Mouse (Mus musculus) heart, postnatal 4 days (tissue): ENCODE results near the gene Pou2f1. TPM values are rescaled to one million over a fixed set of nuclear protein-coding genes. Genes with fewer than 3 reads are reported as not detected.

ENCODE experiments used
- DNase-seq: peaks from one replicate; pipeline ENCODE4 v3.0.0; 2021
- total RNA-seq, 2 experiments: library from RNA; stranded (reverse); gene quantifications; 2 replicates each; pipeline ENCODE4 v1.2.3; 2021

Gene Pou2f1
- total RNA-seq, 2 experiments from 2014 or later = 15.0 to 18.4 TPM

DNA sequence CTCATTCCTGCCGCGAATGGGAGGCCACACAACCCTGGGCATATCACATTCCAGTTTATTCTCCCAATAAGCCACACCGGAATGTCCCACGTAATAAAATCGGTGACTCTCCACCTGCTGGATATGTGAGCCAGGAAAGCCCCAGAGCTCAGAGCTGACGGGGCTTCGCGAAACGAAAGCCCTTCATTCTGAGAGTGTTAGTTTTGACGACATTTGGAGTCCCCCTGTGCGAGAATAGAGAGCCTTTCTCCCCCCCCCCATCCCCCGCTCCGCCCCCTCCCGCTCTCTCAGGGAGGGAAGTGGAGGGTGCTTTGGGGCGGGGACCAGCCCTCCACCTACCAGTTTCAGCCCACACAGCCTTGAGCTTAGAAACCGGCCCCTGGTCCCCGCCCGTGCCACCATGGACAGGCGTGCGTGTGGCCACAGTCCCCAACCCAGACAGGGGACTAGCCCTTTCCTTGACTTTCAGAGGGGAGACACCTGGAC lies 158.0 kb downstream of the Pou2f1 start:
- DNase-seq = peak; percentile 20

DNA sequence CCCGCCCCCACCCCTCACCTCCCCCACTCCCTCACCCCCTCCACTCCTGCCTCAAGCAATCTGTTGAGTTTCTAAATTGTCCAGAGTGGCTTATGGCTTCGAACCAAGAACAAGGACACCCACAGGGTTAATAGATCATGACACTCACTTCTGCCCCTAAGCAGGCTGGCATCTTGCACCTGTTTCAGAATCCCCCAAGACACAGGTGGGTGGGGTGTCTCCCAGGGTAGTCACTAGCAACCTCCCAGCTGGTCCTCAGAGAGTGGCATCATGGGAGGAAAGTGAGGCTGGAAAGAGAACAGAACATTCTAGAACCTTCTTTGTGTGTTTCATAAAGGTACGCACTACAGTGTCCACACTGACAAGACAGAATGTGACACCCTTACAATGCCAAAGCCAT lies 158.9 kb downstream of the Pou2f1 start:
- DNase-seq = no peak

DNA sequence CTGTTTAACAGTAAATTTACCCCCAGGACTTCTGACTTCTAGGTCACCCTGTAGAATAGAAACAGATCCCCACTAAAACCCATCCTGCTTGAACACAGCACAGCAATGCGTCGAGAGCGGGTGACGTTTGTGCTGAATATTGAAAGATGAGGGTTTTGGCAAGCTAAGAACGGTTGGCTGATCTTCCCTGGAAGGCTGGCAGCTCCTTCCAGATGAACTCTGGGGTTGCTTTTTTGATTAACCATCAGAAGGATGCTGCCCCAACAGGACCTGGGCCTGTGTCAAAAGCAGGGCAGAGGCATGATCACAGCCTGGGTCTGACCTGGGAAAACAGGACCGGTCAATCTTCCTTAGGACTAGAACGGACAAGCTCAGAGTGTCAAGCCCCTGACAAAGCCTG lies 160.3 kb downstream of the Pou2f1 start:
- no peak for DNase-seq

DNA sequence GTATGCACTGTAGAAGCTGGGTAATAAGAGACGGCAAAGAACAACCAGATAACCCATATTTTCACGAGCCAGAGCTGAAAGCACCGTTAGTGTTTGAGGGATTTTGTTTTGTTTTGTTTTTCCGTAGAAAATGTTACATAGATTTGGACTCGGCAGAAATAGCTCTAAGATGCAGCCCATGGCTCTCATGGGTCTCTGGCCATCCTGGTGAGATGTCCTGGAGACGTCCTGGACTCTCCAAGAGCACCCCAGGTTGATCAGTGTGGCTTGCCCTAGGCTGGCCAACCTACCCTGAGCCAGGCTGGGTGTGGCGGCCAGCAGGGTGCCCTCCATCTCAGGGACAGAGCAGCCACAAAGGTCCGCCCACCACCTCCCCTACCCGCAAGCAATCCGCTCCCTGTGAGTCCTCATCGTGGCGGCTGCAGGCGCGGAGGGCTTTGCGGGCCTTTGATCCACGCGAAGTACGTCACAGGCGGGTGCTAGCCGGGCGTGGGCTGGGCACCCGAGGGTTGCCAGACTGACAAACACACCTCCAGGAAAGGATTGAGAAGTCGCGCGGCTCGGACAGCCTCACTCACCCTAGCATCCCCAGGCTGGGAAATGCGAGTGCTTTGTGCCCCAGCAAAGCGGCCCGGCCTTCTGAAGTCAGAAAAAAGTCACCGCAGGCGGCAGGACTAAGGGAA lies 161.8 kb downstream of the Pou2f1 start:
- peak; percentile 21 for DNase-seq

DNA sequence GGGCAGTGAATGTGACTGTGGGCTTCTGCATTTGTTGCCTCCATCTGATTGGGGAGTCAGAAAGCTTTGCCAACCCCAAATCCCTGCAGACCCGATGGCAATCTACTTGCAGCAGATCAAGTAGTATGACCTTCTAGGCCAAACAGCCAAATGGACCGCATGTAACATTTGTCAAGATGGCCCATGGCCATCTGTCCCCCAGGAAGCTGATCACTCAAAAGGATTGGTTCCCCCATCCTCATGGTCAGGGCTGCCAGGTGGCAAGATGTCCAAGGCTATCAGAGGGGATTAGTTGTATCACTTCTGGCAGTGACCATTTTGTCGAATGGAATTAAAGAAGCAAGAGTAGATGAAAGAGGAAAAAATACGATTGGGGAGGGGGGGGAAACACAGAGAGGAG lies 163.3 kb downstream of the Pou2f1 start:
- DNase-seq = no peak

DNA sequence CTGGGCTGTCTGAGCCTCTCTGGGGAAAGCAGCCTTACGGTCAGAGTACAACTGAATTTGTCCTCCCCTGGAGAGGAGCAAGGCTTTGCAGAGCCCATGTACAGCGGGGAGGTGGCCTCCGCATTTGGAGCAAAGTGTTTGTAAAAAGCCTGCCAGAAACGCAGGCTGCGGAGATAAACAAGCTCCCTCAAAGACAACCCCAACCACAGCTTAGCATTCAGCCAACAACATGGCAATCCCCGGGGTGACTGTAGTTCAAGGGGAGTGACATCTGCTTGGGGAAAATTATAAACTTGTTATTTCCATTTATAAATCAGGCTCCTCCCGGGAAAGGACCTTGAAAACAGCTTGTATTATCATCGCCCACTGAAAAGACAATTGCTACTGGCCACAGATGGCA lies 164.9 kb downstream of the Pou2f1 start:
- peak; percentile 23 for DNase-seq

DNA sequence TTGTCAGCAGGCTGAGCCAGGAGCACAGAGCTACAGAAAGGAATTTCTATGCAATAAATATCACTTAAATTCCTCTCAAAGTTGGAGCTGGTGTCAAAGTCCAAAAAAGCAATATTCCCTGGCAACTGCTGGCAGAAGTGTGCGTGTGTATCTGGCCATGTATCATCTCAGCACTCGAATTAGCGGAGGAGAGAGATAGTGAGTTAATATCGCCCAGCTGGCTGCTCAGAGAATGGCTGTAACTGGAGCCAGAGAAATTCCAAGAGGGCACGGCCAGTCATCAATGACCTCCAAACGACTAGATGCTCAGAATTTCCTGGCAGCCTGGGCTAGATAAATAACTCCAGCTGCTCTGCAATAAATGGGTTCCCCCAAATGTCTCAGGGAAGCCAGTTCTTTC lies 166.0 kb downstream of the Pou2f1 start:
- peak; percentile 26 for DNase-seq

DNA sequence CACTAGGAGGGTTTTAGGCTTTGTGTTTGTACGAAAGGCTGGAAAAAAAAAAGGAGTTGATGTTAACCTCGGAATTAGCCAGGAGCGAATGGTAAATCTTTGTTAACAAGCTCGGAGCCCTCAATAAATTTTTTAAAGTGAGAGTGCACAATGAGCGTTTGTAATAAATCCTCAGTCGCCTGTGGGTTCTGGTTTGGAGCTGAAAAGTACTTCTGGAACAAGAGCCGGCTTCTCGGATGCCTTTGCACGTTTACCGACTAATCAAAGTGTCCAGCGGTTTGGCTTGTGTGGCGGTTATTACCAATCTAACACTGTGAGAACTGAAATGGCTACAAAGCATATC lies 167.9 kb downstream of the Pou2f1 start:
- DNase-seq = no peak

DNA sequence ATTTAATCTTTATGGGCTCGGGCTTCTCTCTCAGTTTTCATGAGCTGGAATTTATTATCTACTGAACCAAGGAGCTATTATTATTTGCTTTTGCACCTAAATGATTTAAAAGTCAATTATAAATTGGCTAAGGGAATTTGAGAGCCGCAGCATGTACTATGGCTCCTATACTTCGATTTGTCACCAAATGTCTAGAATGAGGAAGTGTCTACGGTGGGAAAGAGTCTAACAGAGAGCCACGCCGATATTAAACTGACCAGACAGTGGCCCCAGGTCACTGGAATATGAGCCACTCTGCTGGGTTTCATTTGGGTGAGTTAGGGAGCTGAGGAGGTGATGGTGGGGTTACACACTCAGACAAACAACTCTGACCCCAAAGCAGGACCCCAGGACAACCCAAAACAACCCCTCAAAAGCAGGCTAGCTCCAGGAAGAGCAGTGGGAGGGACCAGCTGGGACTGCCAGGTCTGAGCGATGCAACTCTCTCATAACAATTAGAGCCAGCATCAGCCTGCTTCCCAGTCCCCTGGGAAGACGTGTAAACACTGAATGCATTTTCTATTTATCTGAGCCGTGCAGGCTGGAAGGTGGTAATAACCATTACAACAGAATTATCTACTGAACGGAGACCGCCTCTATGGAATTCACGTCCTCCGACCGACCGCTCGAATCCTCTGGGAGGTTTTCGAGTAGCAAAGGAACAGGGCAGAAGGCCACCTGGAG lies 168.4 kb downstream of the Pou2f1 start:
- DNase-seq = no peak

DNA sequence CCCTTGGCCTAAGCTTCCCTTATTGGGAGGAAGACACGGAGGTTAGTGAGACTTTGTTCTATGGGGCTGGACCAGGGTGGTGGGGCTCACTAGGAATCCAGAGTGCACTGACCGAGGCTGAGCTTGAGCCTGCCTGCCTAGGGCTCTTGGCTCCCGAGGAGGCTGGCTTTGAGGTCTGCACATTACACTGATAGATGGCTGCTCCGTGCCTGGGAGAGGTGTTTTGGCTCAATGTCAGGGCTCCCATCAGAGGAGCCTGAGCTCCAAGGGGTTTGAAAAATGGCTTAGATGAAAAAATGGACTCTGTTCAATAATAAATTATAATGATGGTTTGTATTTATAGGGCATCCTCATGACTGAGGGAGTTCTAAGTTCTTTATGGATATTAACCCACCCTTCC lies 169.2 kb downstream of the Pou2f1 start:
- no peak for DNase-seq

DNA sequence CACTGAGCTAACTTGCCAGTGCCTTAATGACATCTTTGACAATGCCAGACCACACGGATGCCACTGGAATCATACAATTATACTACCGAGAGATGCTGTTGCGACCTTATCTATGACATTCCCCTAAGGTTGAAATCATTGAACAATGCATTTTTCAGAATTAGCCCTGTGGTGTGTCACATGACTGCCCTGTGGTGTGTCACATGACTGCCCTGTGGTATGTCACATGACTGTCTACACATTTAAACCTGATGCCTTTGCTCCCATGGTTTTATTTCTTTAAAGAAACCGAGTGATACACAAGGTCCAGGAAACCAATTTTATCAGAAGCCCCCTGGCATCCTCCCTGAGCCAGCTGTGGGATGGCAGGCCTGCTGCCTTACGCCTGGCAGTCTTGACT lies 172.6 kb downstream of the Pou2f1 start:
- no peak for DNase-seq

DNA sequence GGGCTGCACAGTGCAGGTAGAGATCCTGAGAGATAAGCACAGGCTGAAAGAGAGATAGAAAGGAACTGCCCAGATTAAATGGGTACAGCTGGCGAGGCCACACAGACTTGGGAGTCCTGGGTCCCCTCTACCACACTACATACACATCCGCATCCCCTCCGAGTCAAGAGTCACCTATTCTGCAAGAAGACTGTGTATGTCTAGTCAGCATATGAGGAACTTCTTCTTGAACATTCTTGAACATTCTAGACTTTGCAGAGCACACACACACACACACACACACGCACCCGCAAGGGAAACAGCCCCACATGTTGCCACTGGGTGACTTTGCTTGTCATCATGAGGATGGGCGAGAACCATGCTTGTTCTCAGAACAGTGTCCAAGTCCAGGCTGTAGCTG lies 173.9 kb downstream of the Pou2f1 start:
- no peak for DNase-seq

DNA sequence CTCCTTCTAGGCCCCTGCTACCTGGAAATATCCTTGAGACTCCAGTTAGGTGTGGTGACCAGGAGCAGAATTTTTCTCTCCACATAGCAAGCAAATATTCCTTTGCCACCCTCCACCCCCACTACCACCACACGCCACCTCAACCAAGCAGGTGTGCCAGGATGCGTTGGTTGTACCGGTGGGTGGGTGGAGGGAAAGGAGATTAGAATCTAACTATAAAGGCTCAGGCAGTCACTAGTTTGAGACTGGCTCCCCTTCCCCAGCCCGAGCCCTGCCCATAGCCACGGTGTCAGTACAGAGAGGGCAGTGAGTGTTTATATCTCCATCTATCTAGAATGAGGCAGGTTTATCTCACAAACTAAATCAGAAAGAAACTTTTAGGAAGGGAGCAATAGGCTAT lies 174.3 kb downstream of the Pou2f1 start:
- no peak for DNase-seq

DNA sequence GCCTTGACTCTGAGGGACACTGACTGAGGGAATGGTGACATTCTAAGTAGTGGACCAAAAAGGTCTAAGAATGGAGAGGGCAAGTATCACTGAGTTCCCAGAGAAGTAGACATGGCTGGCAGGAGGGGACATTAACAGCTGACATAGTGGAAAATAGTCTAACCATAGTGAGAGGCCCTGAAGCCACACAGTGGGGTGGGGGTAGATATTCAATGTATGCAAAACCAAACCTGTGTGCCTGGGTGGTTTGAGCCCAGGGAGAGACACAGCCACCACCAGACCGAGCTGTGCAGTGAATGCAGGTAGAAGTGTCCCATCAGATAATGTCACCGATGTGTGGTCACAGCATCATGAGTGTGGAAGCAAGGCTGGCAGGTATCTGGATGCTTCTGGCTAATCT lies 180.4 kb downstream of the Pou2f1 start:
- no peak for DNase-seq

DNA sequence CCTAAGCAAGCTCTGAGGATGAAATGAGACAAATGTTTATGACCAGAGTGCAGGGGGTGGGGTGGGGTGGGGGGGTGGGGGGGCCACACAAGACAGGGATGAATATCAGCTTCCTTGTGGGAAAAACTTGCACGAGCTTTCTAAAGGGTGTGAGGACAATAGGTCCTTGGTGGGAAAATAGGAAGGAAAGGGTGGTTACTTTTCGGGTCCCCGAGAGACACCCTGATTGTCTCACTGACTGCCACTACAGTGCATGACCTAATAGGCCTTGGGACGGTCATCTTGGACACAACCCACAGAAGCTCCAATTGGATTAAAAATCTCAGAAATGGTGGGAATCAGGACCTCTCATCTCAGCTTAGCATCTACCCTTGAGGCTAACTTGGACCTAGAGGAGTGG lies 183.3 kb downstream of the Pou2f1 start:
- no peak for DNase-seq

DNA sequence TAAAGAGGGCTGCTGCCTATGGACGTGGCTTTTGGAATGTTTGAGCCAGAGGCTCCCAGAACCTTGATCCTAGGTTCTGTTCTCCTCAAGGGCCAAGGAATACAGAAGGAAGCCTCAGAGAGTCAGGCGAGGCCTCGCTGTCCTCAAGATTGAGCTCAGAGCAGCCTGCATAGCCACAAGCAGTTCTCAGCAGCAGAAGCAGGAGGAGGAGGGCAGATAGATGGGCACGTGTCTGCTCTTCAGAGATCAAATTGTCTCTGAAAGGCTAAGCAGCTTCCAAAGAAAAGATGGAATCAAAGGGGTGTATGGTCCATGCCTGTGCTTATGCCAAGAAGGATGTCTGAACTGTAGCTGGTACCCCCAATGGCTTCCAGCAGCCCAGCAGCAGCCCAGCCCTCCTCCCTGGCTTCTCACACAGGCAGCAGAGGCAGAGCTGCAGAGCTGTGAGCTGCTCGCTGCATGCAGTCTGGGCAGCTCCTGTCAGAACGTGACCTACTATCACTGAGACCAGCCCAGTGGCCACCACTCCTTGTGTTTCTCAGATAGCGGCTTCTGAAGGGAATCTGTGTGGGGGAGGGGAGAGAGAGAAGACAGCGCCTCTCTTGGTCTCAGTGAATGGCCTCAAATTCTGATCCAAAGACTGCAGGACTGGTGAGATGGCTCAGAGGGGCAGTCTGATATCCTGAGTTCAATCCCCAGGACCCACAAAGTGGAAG lies 184.2 kb downstream of the Pou2f1 start:
- DNase-seq = no peak

DNA sequence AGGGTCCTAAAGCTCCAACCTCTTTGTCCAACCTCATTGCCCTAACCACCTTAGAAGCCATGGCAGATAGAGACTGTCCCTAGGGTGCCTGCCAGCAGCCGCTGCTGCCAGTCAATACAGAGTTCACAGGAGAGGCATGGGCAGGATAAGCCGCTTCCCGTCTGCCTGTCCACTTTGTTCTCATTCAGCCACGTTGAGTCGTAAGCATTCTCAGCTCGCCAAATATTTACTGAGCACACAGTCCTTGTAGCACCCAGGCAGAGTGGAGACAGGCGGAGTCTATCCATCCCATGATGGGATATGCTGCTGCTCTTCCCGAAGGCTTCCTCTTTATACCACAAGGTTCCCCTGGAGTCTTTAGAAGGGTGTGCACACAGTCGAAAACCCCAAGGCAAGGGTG lies 185.2 kb downstream of the Pou2f1 start:
- no peak for DNase-seq

DNA sequence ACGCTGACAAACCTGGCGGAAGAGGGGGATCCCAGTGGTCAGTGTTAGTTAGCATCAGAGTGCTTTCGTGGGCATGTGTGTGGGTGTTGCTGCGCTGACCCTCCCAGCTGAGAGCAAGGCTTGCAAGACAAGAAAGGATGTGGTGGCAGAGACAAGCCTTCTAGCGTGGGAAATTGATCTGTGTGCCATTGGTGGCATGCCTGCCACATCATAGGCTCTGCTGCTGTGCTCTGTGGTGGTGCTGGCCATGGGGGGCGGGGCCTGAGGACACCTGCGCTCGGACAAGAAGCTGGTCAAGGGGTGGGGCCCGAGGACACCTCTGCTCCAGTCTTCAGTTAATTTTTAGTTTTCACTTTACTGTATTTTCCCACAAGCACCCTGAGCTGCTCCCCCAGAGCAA lies 186.1 kb downstream of the Pou2f1 start:
- no peak for DNase-seq

Other genes with a start within 250 kb of the Pou2f1 start
- 10 to 100 TPM; 24.3 to 28.7 TPM for gene Creg1, start 238.9 kb downstream of the Pou2f1 start, total RNA-seq
- under 1 TPM; 0.29 to 0.69 TPM for gene Cd247, start 214.0 kb downstream of the Pou2f1 start, total RNA-seq
- 10 to 100 TPM; 60.0 to 68.2 TPM for gene Dusp27, start 125.2 kb upstream of the Pou2f1 start, total RNA-seq
- not detected for gene Gpa33, start 127.6 kb upstream of the Pou2f1 start, total RNA-seq
- gene Mael, start 236.1 kb upstream of the Pou2f1 start, total RNA-seq = not detected